Mouse (Mus musculus) midbrain, embryonic 11.5 days (tissue): ENCODE data around the gene Yif1b. TPM values are rescaled to one million over a fixed set of nuclear protein-coding genes. Genes with fewer than 3 reads are reported as not detected.

Source experiments
- ATAC-seq: fragments of 200-750 bp; cut with Nextera tagmentation; 2 replicates; pipeline ENCODE4 v1.8.0; 2017; ENCODE audit warnings: moderate TSS enrichment, moderate library complexity; ENCODE audit not compliant: low FRiP score
- DNase-seq: peaks from one replicate; pipeline ENCODE4 v3.0.0; 2015; ENCODE audit warnings: low spot score; ENCODE audit errors: missing footprints
- H3K27ac ChIP-seq: fragments of 300-500 bp; sonication (generic); 2 replicates; pipeline ENCODE4 v1.5.1; 2014; ENCODE audit warnings: low read depth, low read length
- H3K27me3 ChIP-seq: fragments of 300-500 bp; sonication (generic); 2 replicates; pipeline ENCODE4 v1.6.1; 2014; ENCODE audit warnings: mild to moderate bottlenecking, low read length, moderate library complexity, mixed read lengths; ENCODE audit not compliant: control insufficient read depth, insufficient read depth
- H3K36me3 ChIP-seq: fragments of 300-500 bp; sonication (generic); 2 replicates; pipeline ENCODE4 v1.6.1; 2014; ENCODE audit warnings: mild to moderate bottlenecking, low read length, moderate library complexity, mixed read lengths; ENCODE audit not compliant: control insufficient read depth, insufficient read depth
- H3K4me1 ChIP-seq: fragments of 300-500 bp; sonication (generic); 2 replicates; pipeline ENCODE4 v1.6.1; 2014; ENCODE audit warnings: low read length; ENCODE audit not compliant: control insufficient read depth, insufficient read depth
- H3K4me2 ChIP-seq: fragments of 300-500 bp; sonication (generic); 2 replicates; pipeline ENCODE4 v1.6.1; 2014; ENCODE audit warnings: mild to moderate bottlenecking, moderate library complexity
- H3K4me3 ChIP-seq: fragments of 300-500 bp; sonication (generic); 2 replicates; pipeline ENCODE4 v1.5.1; 2014; ENCODE audit warnings: low read depth, low read length
- H3K9ac ChIP-seq: fragments of 300-500 bp; sonication (generic); 2 replicates; pipeline ENCODE4 v1.6.1; 2014; ENCODE audit warnings: low read length
- H3K9me3 ChIP-seq: fragments of 300-500 bp; sonication (generic); 2 replicates; pipeline ENCODE4 v1.6.1; 2016; ENCODE audit warnings: low read length; ENCODE audit not compliant: control insufficient read depth
- WGBS: fragments of 180-500 bp; shearing (Covaris S2); extraction: QIAGEN DNeasy Blood & Tissue Kit; methylation state at CpG from one replicate; pipeline ENCODE4 v1.1.7; 2014; 5-methylcytosine and 5-hydroxymethylcytosine counted together
- polyA plus RNA-seq: library from polyadenylated mRNA; unstranded; fragments of >200 nt; fragmentation: Nextera tagmentation; extraction: Ambion mirVana; gene quantifications from 2 replicates; pipeline ENCODE4 v1.2.1, GENCODE M21; 2014

Yif1b gene
- polyA plus RNA-seq, 1 experiment from 2014 or later: 81.5 TPM

- H3K27me3 ChIP-seq: peaks cover 27% of the 10 kb centered on the region
- DNase-seq: peak; percentile 91
- peak overlapping the region; percentile 50 for H3K9ac ChIP-seq
- peak overlapping the region; percentile 38 for H3K4me3 ChIP-seq
- H3K27ac ChIP-seq: no peak overlapping the region
- peak; percentile 11; the same call in 1 of the 2 replicates for ATAC-seq
- H3K4me2 ChIP-seq: peak overlapping the region; percentile 96
- no peaks in the 10 kb centered on the region for H3K36me3 ChIP-seq
- H3K4me1 ChIP-seq: peaks cover 13% of the 10 kb centered on the region
- 13% methylated on average over 21 of the region's 21 CpGs for WGBS
- H3K9me3 ChIP-seq: no peaks in the 10 kb centered on the region
Observed at GRCm38 (mm10) chr7:29282074-29282554, 44.0 kb downstream of the Yif1b start.

DNA sequence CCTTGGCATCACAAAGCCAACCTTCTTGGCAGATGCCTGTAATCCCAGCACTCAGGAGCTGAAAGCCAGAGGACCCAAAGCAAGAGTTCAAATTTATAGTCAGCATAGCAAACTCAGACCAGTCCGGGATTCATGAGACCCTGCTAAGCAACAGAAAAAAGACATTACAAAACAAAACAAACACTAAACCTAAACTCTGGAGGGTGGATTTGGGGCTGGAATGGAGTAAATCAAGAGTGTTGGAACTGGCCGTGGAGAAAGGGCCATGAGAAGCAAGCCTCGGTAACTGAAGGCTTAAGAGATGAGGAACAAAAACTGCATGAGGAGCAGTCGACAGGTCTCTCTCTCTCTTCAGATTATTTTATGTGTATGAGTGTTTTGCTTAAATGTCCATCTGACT lies 45.7 kb downstream of the Yif1b start:
- Histone ChIP-seq H3K27ac (no peak overlapping the region), H3K4me3 (no peak overlapping the region), H3K4me2 (no peak overlapping the region), H3K36me3 (no peaks in the 10 kb centered on the region), H3K9ac (no peak overlapping the region), H3K4me1 (peaks cover 13% of the 10 kb centered on the region), H3K9me3 (no peaks in the 10 kb centered on the region), H3K27me3 (peaks cover 27% of the 10 kb centered on the region)
- WGBS: 91% methylated on average over 4 of the region's 4 CpGs
- ATAC-seq (no peak), DNase-seq (peak; percentile 74)

GRCm38 (mm10) chr7:29284523-29284922 lies 46.4 kb downstream of the Yif1b start:
- ATAC-seq (no peak), DNase-seq (no peak)
- Histone ChIP-seq H3K4me1 (peaks cover 15% of the 10 kb centered on the region), H3K27ac (no peak overlapping the region), H3K27me3 (peaks cover 27% of the 10 kb centered on the region), H3K9me3 (no peaks in the 10 kb centered on the region), H3K9ac (no peak overlapping the region), H3K4me2 (no peak overlapping the region), H3K4me3 (no peak overlapping the region), H3K36me3 (no peaks in the 10 kb centered on the region)
- 94% methylated on average over 6 of the region's 6 CpGs for WGBS

- DNase-seq (peak; percentile 72), ATAC-seq (no peak)
- no peak overlapping the region for H3K4me2 ChIP-seq
- H3K9me3 ChIP-seq: no peaks in the 10 kb centered on the region
- H3K27me3 ChIP-seq: peaks cover 4% of the 10 kb centered on the region
- no peak overlapping the region for H3K27ac ChIP-seq
- H3K9ac ChIP-seq: no peak overlapping the region
- peaks cover 19% of the 10 kb centered on the region for H3K4me1 ChIP-seq
- H3K36me3 ChIP-seq: no peaks in the 10 kb centered on the region
- WGBS: 88% methylated on average over 7 of the region's 7 CpGs
- H3K4me3 ChIP-seq: no peak overlapping the region
Observed at GRCm38 (mm10) chr7:29287481-29287880, 49.4 kb downstream of the Yif1b start.

DNA sequence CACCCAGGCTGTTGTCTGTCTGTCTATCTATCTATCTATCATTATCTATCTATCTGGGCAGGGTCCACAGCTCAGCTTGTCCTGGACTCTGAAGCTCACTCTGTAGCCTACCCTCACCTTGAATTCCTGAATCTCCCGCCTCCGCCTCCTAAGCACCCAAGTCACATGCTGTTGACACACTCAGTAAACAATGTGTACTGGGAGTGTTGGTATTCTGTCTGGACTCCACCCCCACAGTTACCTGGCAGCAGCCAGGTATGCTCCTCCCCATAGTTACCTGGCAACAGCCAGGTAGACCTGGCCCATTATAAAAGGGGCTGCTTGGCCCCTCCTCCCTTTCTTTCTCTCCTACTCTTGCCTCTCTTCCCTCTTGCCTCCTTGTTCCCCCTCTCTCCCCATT lies 50.0 kb downstream of the Yif1b start:
- Histone ChIP-seq H3K27me3 (no peaks in the 10 kb centered on the region; the same call in none of the 2 replicates), H3K9me3 (no peaks in the 10 kb centered on the region), H3K27ac (no peak overlapping the region), H3K4me3 (no peak overlapping the region), H3K9ac (no peak overlapping the region), H3K4me2 (no peak overlapping the region), H3K4me1 (peaks cover 25% of the 10 kb centered on the region), H3K36me3 (no peaks in the 10 kb centered on the region)
- ATAC-seq (no peak), DNase-seq (no peak)
- WGBS: 96% methylated on average over 2 of the region's 2 CpGs

DNA sequence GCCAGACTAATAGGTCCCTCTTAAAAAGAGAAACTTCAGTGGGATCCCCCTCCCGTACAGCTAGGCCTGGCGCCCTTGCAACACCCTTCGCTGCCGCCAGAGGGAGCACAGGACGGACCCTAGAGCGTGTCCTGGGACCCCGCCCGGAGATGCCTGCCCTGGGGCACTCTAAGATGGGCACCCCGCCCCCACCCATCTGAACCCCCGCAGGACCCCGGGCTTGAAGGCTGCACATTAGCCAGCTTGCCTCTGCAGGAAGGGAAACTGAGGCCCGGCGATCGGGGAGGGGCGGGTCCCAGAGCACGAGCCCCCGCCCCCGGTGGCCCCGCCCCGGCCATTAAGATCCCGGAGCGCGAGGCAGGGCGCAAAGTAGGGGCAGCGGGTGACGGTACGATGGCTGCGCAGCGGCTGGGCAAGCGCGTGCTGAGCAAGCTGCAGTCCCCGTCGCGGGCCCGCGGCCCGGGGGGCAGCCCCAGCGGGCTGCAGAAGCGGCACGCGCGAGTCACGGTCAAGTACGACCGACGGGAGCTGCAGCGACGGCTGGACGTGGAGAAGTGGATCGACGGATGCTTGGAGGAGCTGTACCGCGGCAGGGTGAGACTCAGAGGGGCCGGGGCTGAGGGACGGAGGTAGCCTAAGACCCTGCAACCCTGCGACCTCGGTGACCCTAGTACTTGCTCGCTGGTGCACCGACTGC lies 51.0 kb downstream of the Yif1b start, which contains the start of gene Ppp1r14a:
Ppp1r14a (plus strand) TSS at position 367 of the 697 bp plus-strand sequence.
- ATAC-seq: peak; percentile 58

DNA sequence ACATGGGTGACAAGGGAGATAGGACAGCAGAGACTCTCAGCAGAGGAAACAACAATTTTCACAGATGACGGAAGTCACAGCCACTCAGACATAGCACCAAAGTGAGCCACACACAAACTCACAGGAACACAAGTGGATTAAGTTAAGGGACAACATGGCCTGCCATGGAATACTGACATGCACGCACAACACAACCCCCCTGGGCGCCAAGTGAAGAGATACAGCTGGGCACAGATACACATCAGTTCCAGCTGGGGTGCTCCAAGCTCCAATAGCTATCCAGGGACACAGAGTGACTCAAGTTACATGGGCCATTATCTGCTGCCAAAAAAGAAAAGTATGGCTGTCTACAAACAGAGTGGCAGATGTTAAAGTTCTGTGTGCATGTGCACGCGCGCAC lies 51.7 kb downstream of the Yif1b start:
- Histone ChIP-seq H3K4me1 (peaks cover 31% of the 10 kb centered on the region), H3K9ac (peak overlapping the region; percentile 65)
- no peak for ATAC-seq

More for the DNA sequence above, 51.0 kb downstream of the Yif1b start, which contains the start of gene Ppp1r14a:
- H3K9me3 ChIP-seq: no peaks in the 10 kb centered on the region
- DNase-seq: peak; percentile 98
- under 1% methylated on average over 58 of the region's 59 CpGs for WGBS
- peaks cover 31% of the 10 kb centered on the region for H3K4me1 ChIP-seq
- H3K27me3 ChIP-seq: no peaks in the 10 kb centered on the region; the same call in 1 of the 2 replicates
- H3K9ac ChIP-seq: peak within 1 kb of the TSS; percentile 65
- peak within 1 kb of the TSS; percentile 56 for H3K4me3 ChIP-seq
- peak within 1 kb of the TSS; percentile 20; the same call in 1 of the 2 replicates for H3K27ac ChIP-seq
- H3K4me2 ChIP-seq: peak within 1 kb of the TSS; percentile 80
- H3K36me3 ChIP-seq: no peaks in the 10 kb centered on the region

DNA sequence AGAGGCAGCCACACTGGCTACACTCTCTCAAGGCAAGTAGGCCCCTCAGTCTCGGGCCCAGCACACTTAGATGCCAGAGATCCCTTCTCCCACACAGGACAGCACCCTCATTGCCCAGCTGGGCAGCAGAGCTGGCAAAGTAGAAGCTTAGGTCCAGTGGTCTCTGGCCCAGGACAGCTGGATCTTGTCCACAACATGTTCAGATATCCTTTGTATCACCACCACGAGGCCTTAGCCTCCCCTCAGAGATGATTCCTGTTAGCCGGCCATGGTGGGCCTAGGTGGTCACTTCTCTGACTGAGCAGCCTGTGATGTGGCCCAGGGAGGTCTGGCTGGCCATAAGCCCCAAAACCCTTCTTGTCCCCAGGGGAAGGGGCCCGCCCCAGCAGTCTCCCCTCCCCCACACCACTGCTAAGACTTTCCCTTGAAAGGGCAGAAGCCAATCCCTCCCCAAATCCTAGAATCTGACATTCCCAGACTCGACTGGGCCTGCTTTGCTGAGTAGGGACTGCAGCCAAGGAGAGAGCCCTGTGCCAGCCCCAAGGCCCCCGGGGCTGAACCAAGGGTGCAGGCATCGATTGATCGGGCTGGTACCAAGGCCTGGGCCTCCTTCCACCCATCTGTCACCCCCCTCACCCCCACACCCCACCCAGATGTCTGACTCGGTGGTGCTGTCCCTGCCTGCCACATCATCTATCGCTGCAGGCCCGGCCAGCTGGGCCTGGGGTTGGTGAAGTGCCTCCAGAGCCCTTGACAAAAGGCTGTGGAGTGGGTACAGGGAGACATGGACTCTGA lies 52.8 kb downstream of the Yif1b start:
- no peak overlapping the region for H3K4me3 ChIP-seq
- no peaks in the 10 kb centered on the region; the same call in 1 of the 2 replicates for H3K27me3 ChIP-seq
- peaks cover 31% of the 10 kb centered on the region for H3K4me1 ChIP-seq
- DNase-seq (peak; percentile 85), ATAC-seq (no peak)
- H3K9me3 ChIP-seq: no peaks in the 10 kb centered on the region
- no peaks in the 10 kb centered on the region for H3K36me3 ChIP-seq
- WGBS: 45% methylated on average over 11 of the region's 11 CpGs
- H3K9ac ChIP-seq: peak overlapping the region; percentile 24; the same call in 1 of the 2 replicates
- peak overlapping the region; percentile 80; the same call in 1 of the 2 replicates for H3K4me2 ChIP-seq
- peak overlapping the region; percentile 22; the same call in 1 of the 2 replicates for H3K27ac ChIP-seq

More for the DNA sequence above, 51.7 kb downstream of the Yif1b start:
- Histone ChIP-seq H3K4me3 (peak overlapping the region; percentile 56), H3K27me3 (no peaks in the 10 kb centered on the region; the same call in 1 of the 2 replicates), H3K4me2 (peak overlapping the region; percentile 80), H3K36me3 (no peaks in the 10 kb centered on the region), H3K27ac (no peak overlapping the region), H3K9me3 (no peaks in the 10 kb centered on the region)
- peak; percentile 86 for DNase-seq
- WGBS: 87% methylated on average over 6 of the region's 6 CpGs
